Mouse (Mus musculus) central nervous system, embryonic 14 days (tissue): Measurements from ENCODE around the gene Smarcad1. TPM values are rescaled to one million over a fixed set of nuclear protein-coding genes. Genes with fewer than 3 reads are reported as not detected.

ENCODE experiments used
- polyA plus RNA-seq: library from polyadenylated mRNA; depleted of rRNA; stranded (reverse); fragments of >200 nt; gene quantifications from 2 replicates; pipeline ENCODE4 v1.2.3, GENCODE M21; 2012; rRNA removed

The Smarcad1 gene
- 72.7 and 83.4 TPM in 2 replicates for polyA plus RNA-seq

GRCm38 (mm10) chr6:65042491-65043171, at the start of gene Smarcad1:
Smarcad1 (plus strand) TSS chr6:65042583.

GRCm38 (mm10) chr6:65144621-65145205, 102.3 kb downstream of the Smarcad1 start, which contains the start of gene Hpgds:
Hpgds (minus strand) TSS chr6:65144908.

Other genes with a start within 250 kb of the Smarcad1 start
- gene Hpgds, start 102.3 kb downstream of the Smarcad1 start, polyA plus RNA-seq, result 2.7 and 4.3 TPM in 2 replicates